Mouse (Mus musculus): ENCODE measurements around the gene Hist1h4f. TPM values are rescaled to one million over a fixed set of nuclear protein-coding genes. Genes with fewer than 3 reads are reported as not detected.
A peak's percentile ranks its signal among the peaks of the same experiment; 100 is the strongest.
"Not testable (repeated sequence)": the region's sequence is repeated elsewhere in the genome, so short reads cannot be mapped to it uniquely, and the experiment has no call there.

Gene Hist1h4f
- polyA plus RNA-seq, 1 experiment from 2014 or later = 2.3 TPM

DNA sequence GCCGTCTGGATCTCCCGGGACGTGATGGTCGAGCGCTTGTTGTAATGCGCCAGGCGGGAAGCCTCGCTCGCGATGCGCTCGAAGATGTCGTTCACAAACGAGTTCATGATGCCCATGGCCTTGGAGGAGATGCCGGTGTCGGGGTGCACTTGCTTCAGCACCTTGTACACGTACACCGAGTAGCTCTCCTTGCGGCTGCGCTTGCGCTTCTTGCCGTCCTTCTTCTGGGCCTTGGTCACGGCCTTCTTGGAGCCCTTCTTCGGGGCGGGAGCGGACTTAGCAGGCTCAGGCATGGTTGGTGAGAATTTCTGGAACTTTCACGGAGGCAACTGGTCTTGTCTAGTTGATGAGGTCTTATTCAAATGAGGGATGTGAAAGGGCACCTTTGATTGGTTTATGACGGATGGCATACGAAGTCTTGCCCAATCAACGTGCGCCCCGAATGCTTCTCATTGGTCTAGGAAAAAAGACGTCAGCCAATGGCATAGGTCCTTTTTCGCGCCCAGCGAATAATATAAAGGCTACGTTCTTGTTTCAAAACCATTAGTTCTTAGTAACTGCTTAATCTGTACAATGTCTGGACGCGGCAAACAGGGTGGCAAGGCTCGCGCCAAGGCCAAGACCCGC lies 22.6 kb upstream of the Hist1h4f start, which contains the start of the genes Hist1h2bf and Hist1h2ad:
Gene Hist1h2bf (minus strand): TSS at position 299 of the 627 bp plus-strand sequence.
Gene Hist1h2ad (plus strand): TSS at position 484 of the 627 bp plus-strand sequence.
- H3K4me1 ChIP-seq (ENCODE audit: control insufficient read depth, insufficient read depth, low read length); H3K27me3 ChIP-seq (ENCODE audit: control insufficient read depth, insufficient read depth, low read length); H3K36me3 ChIP-seq (ENCODE audit: control insufficient read depth, insufficient read depth, low read length); H3K9me3 ChIP-seq (ENCODE audit: control insufficient read depth, low read length): not testable (repeated sequence)
- H3K4me2 ChIP-seq (ENCODE audit: low read depth, severe bottlenecking) = peak within 1 kb of the TSS; percentile 80
- peak within 1 kb of the TSS; percentile 37 for H3K4me3 ChIP-seq (ENCODE audit: low read depth, low read length)
- H3K27ac ChIP-seq (replicated peaks; ENCODE audit: low read depth, low read length) = peak within 1 kb of the TSS; percentile 95
- WGBS = under 1% methylated on average over 35 of the region's 42 CpGs
- peak; percentile 91 for DNase-seq (ENCODE audit: low spot score)
- ATAC-seq (ENCODE audit: insufficient number of reproducible peaks, low FRiP score, low TSS enrichment, low read depth) = peak; percentile 90
- peak within 1 kb of the TSS; percentile 82 for H3K9ac ChIP-seq (ENCODE audit: low read length)

DNA sequence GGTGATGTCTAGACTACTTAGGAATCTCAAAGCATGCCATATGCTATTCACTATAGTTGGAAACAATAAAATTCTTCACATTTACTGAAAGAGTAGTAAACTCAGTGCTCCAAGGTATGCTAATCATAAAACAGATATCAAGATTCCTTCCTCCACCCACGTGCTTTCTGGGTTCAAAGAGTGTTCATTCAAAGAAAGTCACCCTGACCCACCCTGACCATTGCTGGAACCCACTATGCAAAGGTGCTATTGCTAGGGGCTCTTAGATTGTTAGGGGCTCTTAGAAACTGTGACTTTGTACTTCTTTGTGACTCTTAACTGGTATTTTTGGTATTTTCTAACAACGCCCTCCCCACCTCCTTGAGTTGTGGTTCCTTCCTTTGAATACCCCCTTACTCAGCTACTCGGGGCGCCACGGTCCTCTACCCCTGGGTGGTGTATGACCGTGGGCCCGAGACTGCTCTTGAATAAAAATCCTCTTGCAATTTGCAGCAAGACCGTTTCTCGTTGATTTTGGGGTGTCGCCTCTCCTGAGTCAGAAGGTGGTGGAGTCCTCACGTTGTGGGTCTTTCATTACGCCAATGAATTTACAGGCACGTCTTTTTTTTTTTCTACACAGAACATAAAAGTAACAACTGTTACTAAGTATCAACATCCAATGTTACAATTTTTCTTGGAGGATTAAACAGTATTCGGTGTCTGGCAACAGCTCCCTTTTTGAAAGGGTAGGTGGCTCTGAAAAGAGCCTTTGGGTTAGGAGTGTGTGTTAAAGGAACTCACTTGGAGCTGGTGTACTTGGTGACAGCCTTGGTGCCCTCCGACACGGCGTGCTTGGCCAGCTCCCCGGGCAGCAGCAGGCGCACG lies 21.8 kb upstream of the Hist1h4f start:
- not testable (repeated sequence) for H3K27me3 ChIP-seq (ENCODE audit: control insufficient read depth, insufficient read depth, low read length); H3K36me3 ChIP-seq (ENCODE audit: control insufficient read depth, insufficient read depth, low read length); H3K4me1 ChIP-seq (ENCODE audit: control insufficient read depth, insufficient read depth, low read length); ATAC-seq (ENCODE audit: insufficient number of reproducible peaks, low FRiP score, low TSS enrichment, low read depth); H3K9me3 ChIP-seq (ENCODE audit: control insufficient read depth, low read length)
- Histone ChIP-seq H3K9ac (ENCODE audit: low read length) (peak overlapping the region; percentile 82), H3K27ac (replicated peaks; ENCODE audit: low read depth, low read length) (peak overlapping the region; percentile 95), H3K4me2 (ENCODE audit: low read depth, severe bottlenecking) (peak overlapping the region; percentile 80), H3K4me3 (ENCODE audit: low read depth, low read length) (peak overlapping the region; percentile 37)
- peak; percentile 59 for DNase-seq (ENCODE audit: low spot score)
- 14% methylated on average over 18 of the region's 20 CpGs for WGBS

DNA sequence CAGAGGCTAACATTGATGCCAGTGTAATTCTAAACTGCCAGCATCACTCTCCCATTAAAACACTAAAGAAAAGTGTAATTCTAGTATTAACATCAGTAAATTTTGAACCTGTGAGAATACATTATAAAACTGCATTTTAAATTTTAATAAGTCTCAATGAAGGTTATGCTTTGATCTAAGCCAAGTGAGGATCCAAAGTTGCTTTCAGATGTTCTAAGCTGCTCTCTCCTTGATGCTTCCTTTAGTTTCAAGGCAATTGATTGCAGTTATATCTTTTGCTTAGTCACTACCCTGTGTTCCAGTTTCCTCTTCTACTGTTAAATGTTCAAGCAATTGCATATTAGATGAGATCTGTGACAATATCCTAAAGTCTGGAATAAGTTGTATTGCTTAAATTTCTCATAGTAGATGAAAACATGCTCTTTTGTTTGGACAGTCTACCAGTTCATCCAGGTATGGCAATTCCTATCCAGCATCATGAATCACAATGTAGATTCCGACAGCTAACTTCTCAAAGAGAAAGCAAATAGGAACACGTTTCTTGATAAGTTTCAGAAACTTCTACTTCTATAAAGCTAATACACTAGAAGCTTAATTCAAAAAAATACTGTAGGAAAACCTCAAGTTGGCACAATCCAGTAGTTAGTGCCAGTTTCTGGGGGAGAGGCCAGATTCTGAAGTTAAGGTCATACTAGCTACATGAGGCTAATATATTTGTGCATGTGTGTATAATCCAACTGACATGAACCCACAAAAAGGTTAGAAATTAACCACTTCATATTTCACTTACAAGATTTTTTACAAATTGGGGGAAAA lies 21.0 kb upstream of the Hist1h4f start:
- H3K27ac ChIP-seq (replicated peaks; ENCODE audit: low read depth, low read length) = peak overlapping the region; percentile 95
- H3K4me1 ChIP-seq (ENCODE audit: control insufficient read depth, insufficient read depth, low read length) = peaks cover 8% of the 10 kb centered on the region; the same call in 1 of the 2 replicates
- H3K4me2 ChIP-seq (ENCODE audit: low read depth, severe bottlenecking) = peak overlapping the region; percentile 80
- DNase-seq (ENCODE audit: low spot score) (peak; percentile 31), ATAC-seq (ENCODE audit: insufficient number of reproducible peaks, low FRiP score, low TSS enrichment, low read depth) (no peak)
- H3K9me3 ChIP-seq (ENCODE audit: control insufficient read depth, low read length) = no peaks in the 10 kb centered on the region
- 39% methylated on average over 2 of the region's 2 CpGs for WGBS
- no peaks in the 10 kb centered on the region for H3K36me3 ChIP-seq (ENCODE audit: control insufficient read depth, insufficient read depth, low read length)
- peak overlapping the region; percentile 32 for H3K4me3 ChIP-seq (ENCODE audit: low read depth, low read length)
- H3K9ac ChIP-seq (ENCODE audit: low read length) = peak overlapping the region; percentile 71
- no peaks in the 10 kb centered on the region for H3K27me3 ChIP-seq (ENCODE audit: control insufficient read depth, insufficient read depth, low read length)

DNA sequence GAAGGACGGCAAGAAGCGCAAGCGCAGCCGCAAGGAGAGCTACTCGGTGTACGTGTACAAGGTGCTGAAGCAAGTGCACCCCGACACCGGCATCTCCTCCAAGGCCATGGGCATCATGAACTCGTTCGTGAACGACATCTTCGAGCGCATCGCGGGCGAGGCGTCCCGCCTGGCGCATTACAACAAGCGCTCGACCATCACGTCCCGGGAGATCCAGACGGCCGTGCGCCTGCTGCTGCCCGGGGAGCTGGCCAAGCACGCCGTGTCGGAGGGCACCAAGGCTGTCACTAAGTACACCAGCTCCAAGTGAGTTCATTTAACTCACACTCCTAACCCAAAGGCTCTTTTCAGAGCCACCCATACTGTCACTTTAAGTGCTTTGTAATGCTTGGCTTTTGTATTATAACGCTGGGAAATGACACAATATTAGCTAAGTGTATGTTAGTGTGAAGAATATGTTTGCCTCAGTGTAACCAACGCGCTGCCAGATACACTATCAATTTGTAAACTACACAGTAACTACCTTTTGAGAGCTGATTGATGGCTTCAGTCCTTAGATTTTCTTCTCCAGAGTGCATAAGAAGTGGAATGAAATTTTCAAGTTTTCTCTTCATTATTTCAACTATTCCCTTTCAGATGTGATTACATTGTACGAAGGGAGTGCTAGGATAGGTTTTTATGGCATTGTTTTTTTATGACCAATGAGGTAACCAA lies 20.2 kb upstream of the Hist1h4f start:
- peak; percentile 60 for DNase-seq (ENCODE audit: low spot score)
- Histone ChIP-seq H3K4me2 (ENCODE audit: low read depth, severe bottlenecking) (peak overlapping the region; percentile 80), H3K4me3 (ENCODE audit: low read depth, low read length) (peak overlapping the region; percentile 32), H3K9ac (ENCODE audit: low read length) (peak overlapping the region; percentile 71), H3K27ac (replicated peaks; ENCODE audit: low read depth, low read length) (peak overlapping the region; percentile 95)
- H3K9me3 ChIP-seq (ENCODE audit: control insufficient read depth, low read length); H3K36me3 ChIP-seq (ENCODE audit: control insufficient read depth, insufficient read depth, low read length); H3K27me3 ChIP-seq (ENCODE audit: control insufficient read depth, insufficient read depth, low read length); H3K4me1 ChIP-seq (ENCODE audit: control insufficient read depth, insufficient read depth, low read length); ATAC-seq (ENCODE audit: insufficient number of reproducible peaks, low FRiP score, low TSS enrichment, low read depth): not testable (repeated sequence)
- under 1% methylated on average over 9 of the region's 34 CpGs for WGBS

DNA sequence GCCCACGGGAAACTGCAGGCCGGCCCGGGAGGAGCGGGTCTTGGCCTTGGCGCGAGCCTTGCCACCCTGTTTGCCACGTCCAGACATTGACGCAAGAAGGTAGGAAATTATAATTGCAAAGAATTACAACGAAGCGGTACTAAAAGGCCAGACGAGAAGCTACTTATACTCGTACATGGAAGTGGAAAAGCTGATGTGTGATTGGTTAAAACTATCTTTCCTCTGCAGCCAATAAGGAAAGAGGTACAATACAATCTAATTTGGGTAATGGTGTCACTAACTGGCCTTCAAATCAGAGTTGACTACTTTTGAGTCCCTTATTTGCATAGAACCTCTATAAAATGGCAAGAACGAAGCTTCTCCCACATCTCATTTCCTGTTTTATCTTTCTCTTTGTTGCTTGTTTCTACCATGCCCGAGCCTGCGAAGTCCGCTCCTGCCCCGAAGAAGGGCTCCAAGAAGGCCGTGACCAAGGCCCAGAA lies 19.6 kb upstream of the Hist1h4f start, which contains the start of the genes Hist1h2ae and Hist1h2bg:
Gene Hist1h2ae (minus strand): TSS at position 199 of the 482 bp plus-strand sequence.
Gene Hist1h2bg (plus strand): TSS at position 375 of the 482 bp plus-strand sequence.
- Histone ChIP-seq H3K4me3 (ENCODE audit: low read depth, low read length) (peak within 1 kb of the TSS; percentile 32), H3K4me2 (ENCODE audit: low read depth, severe bottlenecking) (peak within 1 kb of the TSS; percentile 80), H3K36me3 (ENCODE audit: control insufficient read depth, insufficient read depth, low read length) (no peaks in the 10 kb centered on the region), H3K9me3 (ENCODE audit: control insufficient read depth, low read length) (no peaks in the 10 kb centered on the region), H3K27me3 (ENCODE audit: control insufficient read depth, insufficient read depth, low read length) (no peaks in the 10 kb centered on the region), H3K27ac (replicated peaks; ENCODE audit: low read depth, low read length) (peak within 1 kb of the TSS; percentile 95), H3K4me1 (ENCODE audit: control insufficient read depth, insufficient read depth, low read length) (0 out of 2 replicates have a peak, but pooled peaks cover 3% of the 10 kb centered on the region), H3K9ac (ENCODE audit: low read length) (peak within 1 kb of the TSS; percentile 71)
- under 1% methylated on average over 18 of the region's 18 CpGs for WGBS
- DNase-seq (ENCODE audit: low spot score) (peak; percentile 78), ATAC-seq (ENCODE audit: insufficient number of reproducible peaks, low FRiP score, low TSS enrichment, low read depth) (peak; percentile 93)

DNA sequence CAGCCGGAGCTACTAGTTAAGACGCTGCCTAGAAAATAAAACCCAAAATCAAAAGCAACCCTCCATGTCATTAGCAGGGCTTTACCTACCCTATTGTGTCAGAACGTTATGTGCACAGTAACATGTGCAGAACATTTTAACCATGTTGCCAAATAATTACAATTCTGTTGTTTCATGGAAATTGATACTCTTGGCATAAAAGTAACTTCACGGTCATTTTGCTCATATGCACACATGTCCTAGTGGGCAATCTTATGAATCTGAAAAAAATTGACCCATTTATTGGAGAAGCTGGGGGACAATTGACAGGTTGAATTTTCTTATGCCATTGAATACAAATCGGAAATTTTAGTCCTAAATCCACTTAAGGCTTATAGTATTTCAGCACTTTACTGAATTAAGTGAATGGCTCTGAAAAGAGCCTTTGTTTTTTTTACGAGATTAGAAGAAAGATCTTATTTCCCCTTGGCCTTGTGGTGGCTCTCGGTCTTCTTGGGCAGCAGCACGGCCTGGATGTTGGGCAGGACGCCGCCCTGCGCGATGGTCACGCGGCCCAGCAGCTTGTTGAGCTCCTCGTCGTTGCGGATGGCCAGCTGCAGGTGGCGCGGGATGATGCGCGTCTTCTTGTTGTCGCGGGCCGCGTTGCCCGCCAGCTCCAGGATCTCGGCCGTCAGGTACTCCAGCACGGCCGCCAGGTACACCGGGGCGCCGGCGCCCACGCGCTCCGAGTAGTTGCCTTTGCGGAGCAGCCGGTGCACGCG lies 19.0 kb upstream of the Hist1h4f start:
- H3K27me3 ChIP-seq (ENCODE audit: control insufficient read depth, insufficient read depth, low read length); H3K4me1 ChIP-seq (ENCODE audit: control insufficient read depth, insufficient read depth, low read length); H3K36me3 ChIP-seq (ENCODE audit: control insufficient read depth, insufficient read depth, low read length); ATAC-seq (ENCODE audit: insufficient number of reproducible peaks, low FRiP score, low TSS enrichment, low read depth); H3K9me3 ChIP-seq (ENCODE audit: control insufficient read depth, low read length): not testable (repeated sequence)
- H3K4me3 ChIP-seq (ENCODE audit: low read depth, low read length) = peak overlapping the region; percentile 26
- DNase-seq (ENCODE audit: low spot score) = peak; percentile 46
- peak overlapping the region; percentile 62 for H3K9ac ChIP-seq (ENCODE audit: low read length)
- H3K4me2 ChIP-seq (ENCODE audit: low read depth, severe bottlenecking) = peak overlapping the region; percentile 47
- 1% methylated on average over 19 of the region's 41 CpGs for WGBS
- H3K27ac ChIP-seq (replicated peaks; ENCODE audit: low read depth, low read length) = peak overlapping the region; percentile 95

DNA sequence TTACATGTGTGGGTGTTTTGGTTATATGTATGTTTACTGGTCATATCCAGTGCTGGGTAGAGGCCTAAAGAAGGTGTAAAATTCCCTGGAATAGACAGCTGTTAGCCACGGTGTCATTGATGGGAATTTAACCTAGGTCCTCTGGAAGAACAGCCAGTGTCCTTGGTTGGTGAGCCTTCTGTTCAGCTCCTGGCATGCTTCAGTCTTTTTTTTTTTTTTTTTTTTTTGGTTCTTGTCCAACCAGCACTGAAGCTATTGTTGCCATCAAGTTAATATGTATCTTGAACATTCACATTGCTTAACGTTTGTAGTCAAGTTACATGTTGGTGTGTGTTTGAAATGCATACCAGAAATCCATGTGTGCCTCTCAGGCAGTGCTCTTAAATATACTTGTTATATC lies 13.0 kb upstream of the Hist1h4f start:
- Histone ChIP-seq H3K27ac (replicated peaks; ENCODE audit: low read depth, low read length) (peak overlapping the region; percentile 96; the same call in 1 of the 2 replicates), H3K4me2 (ENCODE audit: low read depth, severe bottlenecking) (no peak overlapping the region), H3K9me3 (ENCODE audit: control insufficient read depth, low read length) (no peaks in the 10 kb centered on the region), H3K36me3 (ENCODE audit: control insufficient read depth, insufficient read depth, low read length) (no peaks in the 10 kb centered on the region), H3K27me3 (ENCODE audit: control insufficient read depth, insufficient read depth, low read length) (no peaks in the 10 kb centered on the region), H3K4me1 (ENCODE audit: control insufficient read depth, insufficient read depth, low read length) (no peaks in the 10 kb centered on the region), H3K4me3 (ENCODE audit: low read depth, low read length) (no peak overlapping the region), H3K9ac (ENCODE audit: low read length) (no peak overlapping the region)
- ATAC-seq (ENCODE audit: insufficient number of reproducible peaks, low FRiP score, low TSS enrichment, low read depth) = no peak
- WGBS = 91% methylated on average over 2 of the region's 2 CpGs
- no peak for DNase-seq (ENCODE audit: low spot score)

Data from limb, embryonic 11.5 days (tissue).